Mouse (Mus musculus): Measurements from ENCODE around the gene Pdzk1. TPM values are rescaled to one million over a fixed set of nuclear protein-coding genes. Genes with fewer than 3 reads are reported as not detected.

Pdzk1 gene
- polyA plus RNA-seq, 1 experiment from 2014 or later, result not detected

GRCm38 (mm10) chr3:96869091-96869490, 40.0 kb downstream of the Pdzk1 start:
- Histone ChIP-seq H3K27me3 (no peaks in the 10 kb centered on the region), H3K36me3 (peaks cover 63% of the 10 kb centered on the region), H3K4me2 (replicated peaks) (no peak overlapping the region), H3K27ac (no peak overlapping the region), H3K9me3 (no peaks in the 10 kb centered on the region), H3K4me1 (replicated peaks) (no peaks in the 10 kb centered on the region), H3K9ac (replicated peaks) (no peak overlapping the region), H3K4me3 (replicated peaks) (no peak overlapping the region)
- 94% methylated on average over 7 of the region's 7 CpGs for WGBS
- no peak for ATAC-seq

GRCm38 (mm10) chr3:96870270-96870669, 41.2 kb downstream of the Pdzk1 start:
- Histone ChIP-seq H3K27me3 (no peaks in the 10 kb centered on the region), H3K4me2 (replicated peaks) (no peak overlapping the region), H3K9ac (replicated peaks) (no peak overlapping the region), H3K4me3 (replicated peaks) (no peak overlapping the region), H3K9me3 (no peaks in the 10 kb centered on the region), H3K4me1 (replicated peaks) (no peaks in the 10 kb centered on the region), H3K36me3 (peaks cover 73% of the 10 kb centered on the region), H3K27ac (no peak overlapping the region)
- 97% methylated on average over 2 of the region's 2 CpGs for WGBS
- no peak for ATAC-seq

GRCm38 (mm10) chr3:96871070-96871469, 42.0 kb downstream of the Pdzk1 start:
- ATAC-seq, result no peak
- no peak overlapping the region for H3K9ac ChIP-seq (replicated peaks)
- H3K27me3 ChIP-seq, result no peaks in the 10 kb centered on the region
- 94% methylated on average over 8 of the region's 8 CpGs for WGBS
- H3K27ac ChIP-seq, result no peak overlapping the region
- peaks cover 78% of the 10 kb centered on the region for H3K36me3 ChIP-seq
- no peaks in the 10 kb centered on the region for H3K9me3 ChIP-seq
- no peak overlapping the region for H3K4me3 ChIP-seq (replicated peaks)
- H3K4me2 ChIP-seq (replicated peaks), result no peak overlapping the region
- H3K4me1 ChIP-seq (replicated peaks), result no peaks in the 10 kb centered on the region

- Histone ChIP-seq H3K27me3 (no peaks in the 10 kb centered on the region), H3K9ac (replicated peaks) (no peak overlapping the region), H3K4me2 (replicated peaks) (no peak overlapping the region), H3K4me1 (replicated peaks) (no peaks in the 10 kb centered on the region), H3K27ac (no peak overlapping the region), H3K36me3 (peaks cover 80% of the 10 kb centered on the region), H3K9me3 (no peaks in the 10 kb centered on the region), H3K4me3 (replicated peaks) (no peak overlapping the region)
- 98% methylated on average over 8 of the region's 8 CpGs for WGBS
- ATAC-seq, result no peak
These were observed 43.4 kb downstream of the Pdzk1 start for GRCm38 (mm10) chr3:96872501-96872900.

- Histone ChIP-seq H3K4me3 (replicated peaks) (no peak overlapping the region), H3K36me3 (peaks cover 78% of the 10 kb centered on the region), H3K9me3 (no peaks in the 10 kb centered on the region), H3K4me1 (replicated peaks) (no peaks in the 10 kb centered on the region), H3K9ac (replicated peaks) (no peak overlapping the region), H3K27me3 (no peaks in the 10 kb centered on the region), H3K4me2 (replicated peaks) (no peak overlapping the region), H3K27ac (no peak overlapping the region)
- WGBS, result 87% methylated on average over 7 of the region's 7 CpGs
- ATAC-seq, result no peak
These were observed 45.9 kb downstream of the Pdzk1 start for GRCm38 (mm10) chr3:96874808-96875571.

- Histone ChIP-seq H3K4me2 (replicated peaks) (no peak overlapping the region), H3K27ac (no peak overlapping the region), H3K9ac (replicated peaks) (no peak overlapping the region), H3K4me1 (replicated peaks) (no peaks in the 10 kb centered on the region), H3K27me3 (no peaks in the 10 kb centered on the region), H3K4me3 (replicated peaks) (no peak overlapping the region), H3K9me3 (no peaks in the 10 kb centered on the region), H3K36me3 (peaks cover 73% of the 10 kb centered on the region)
- no peak for ATAC-seq
- WGBS, result 91% methylated on average over 9 of the region's 9 CpGs
These were observed 50.5 kb downstream of the Pdzk1 start for GRCm38 (mm10) chr3:96879536-96879935.

- Histone ChIP-seq H3K4me3 (replicated peaks) (no peak overlapping the region), H3K4me2 (replicated peaks) (no peak overlapping the region), H3K4me1 (replicated peaks) (no peaks in the 10 kb centered on the region), H3K9ac (replicated peaks) (no peak overlapping the region), H3K27ac (no peak overlapping the region), H3K27me3 (no peaks in the 10 kb centered on the region), H3K9me3 (no peaks in the 10 kb centered on the region), H3K36me3 (peaks cover 69% of the 10 kb centered on the region)
- ATAC-seq, result no peak
- WGBS, result 88% methylated on average over 4 of the region's 4 CpGs
These were observed 51.3 kb downstream of the Pdzk1 start for GRCm38 (mm10) chr3:96880385-96880784.

- Histone ChIP-seq H3K36me3 (peaks cover 73% of the 10 kb centered on the region), H3K9ac (replicated peaks) (no peak overlapping the region), H3K4me1 (replicated peaks) (no peaks in the 10 kb centered on the region), H3K9me3 (no peaks in the 10 kb centered on the region), H3K27me3 (no peaks in the 10 kb centered on the region), H3K4me3 (replicated peaks) (no peak overlapping the region), H3K4me2 (replicated peaks) (no peak overlapping the region), H3K27ac (no peak overlapping the region)
- no peak for ATAC-seq
- 81% methylated on average over 6 of the region's 6 CpGs for WGBS
These were observed 52.5 kb downstream of the Pdzk1 start for GRCm38 (mm10) chr3:96881557-96881956.

- Histone ChIP-seq H3K9ac (replicated peaks) (no peak overlapping the region), H3K9me3 (no peaks in the 10 kb centered on the region), H3K27ac (no peak overlapping the region), H3K36me3 (peaks cover 78% of the 10 kb centered on the region), H3K27me3 (no peaks in the 10 kb centered on the region), H3K4me1 (replicated peaks) (no peaks in the 10 kb centered on the region), H3K4me2 (replicated peaks) (no peak overlapping the region), H3K4me3 (replicated peaks) (no peak overlapping the region)
- 96% methylated on average over 14 of the region's 14 CpGs for WGBS
- ATAC-seq, result no peak
These were observed 53.2 kb downstream of the Pdzk1 start for GRCm38 (mm10) chr3:96882061-96882849.

- no peak for ATAC-seq
- Histone ChIP-seq H3K4me1 (replicated peaks) (no peaks in the 10 kb centered on the region), H3K9ac (replicated peaks) (no peak overlapping the region), H3K4me3 (replicated peaks) (no peak overlapping the region), H3K4me2 (replicated peaks) (no peak overlapping the region), H3K36me3 (peaks cover 80% of the 10 kb centered on the region), H3K9me3 (no peaks in the 10 kb centered on the region), H3K27ac (no peak overlapping the region), H3K27me3 (no peaks in the 10 kb centered on the region)
- WGBS, result 96% methylated on average over 7 of the region's 7 CpGs
These were observed 54.6 kb downstream of the Pdzk1 start for GRCm38 (mm10) chr3:96883690-96884089.

GRCm38 (mm10) chr3:96902336-96902999, 73.4 kb downstream of the Pdzk1 start:
- Histone ChIP-seq H3K9ac (replicated peaks) (no peak overlapping the region), H3K4me1 (replicated peaks) (peaks cover 14% of the 10 kb centered on the region), H3K36me3 (peaks cover 7% of the 10 kb centered on the region), H3K4me3 (replicated peaks) (no peak overlapping the region), H3K9me3 (no peaks in the 10 kb centered on the region), H3K27ac (no peak overlapping the region), H3K4me2 (replicated peaks) (no peak overlapping the region), H3K27me3 (peaks cover 13% of the 10 kb centered on the region)
- ATAC-seq, result no peak
- 95% methylated on average over 4 of the region's 4 CpGs for WGBS

GRCm38 (mm10) chr3:96904393-96904792, 75.3 kb downstream of the Pdzk1 start, which contains the start of gene Gja5:
Gene Gja5 (plus strand): TSS chr3:96904693.
- Histone ChIP-seq H3K4me2 (replicated peaks) (peak within 1 kb of the TSS; percentile 87), H3K4me1 (replicated peaks) (peaks cover 14% of the 10 kb centered on the region), H3K4me3 (replicated peaks) (peak within 1 kb of the TSS; percentile 81), H3K27ac (peak within 1 kb of the TSS; percentile 48; the same call in 1 of the 2 replicates), H3K27me3 (peaks cover 18% of the 10 kb centered on the region), H3K9me3 (no peaks in the 10 kb centered on the region), H3K9ac (replicated peaks) (peak within 1 kb of the TSS; percentile 91), H3K36me3 (no peaks in the 10 kb centered on the region)
- ATAC-seq, result no peak
- 13% methylated on average over 14 of the region's 14 CpGs for WGBS
